Mouse (Mus musculus) left cerebral cortex, postnatal 14 days (tissue): ENCODE results near the gene 1190002N15Rik. TPM values are rescaled to one million over a fixed set of nuclear protein-coding genes. Genes with fewer than 3 reads are reported as not detected.
A peak's percentile ranks its signal among the peaks of the same experiment; 100 is the strongest.

ENCODE experiments used
- DNase-seq, 2 experiments: peaks; one replicate each; pipeline ENCODE4 v3.0.0; 2021 to 2022; ENCODE audit warnings: low spot score in 2 of 2, mixed read lengths in 1 of 2
- intact Hi-C: fragments of 180-260 bp; cut with DNase I; formaldehyde crosslinking; loops from one replicate; pipeline ENCODE4 v1.15.1; 2025
- total RNA-seq, 2 experiments: library from RNA; stranded (reverse); gene quantifications; 2 replicates each; pipeline ENCODE4 v1.2.3; 2021

1190002N15Rik gene
- total RNA-seq, 2 experiments from 2014 or later = 36.8 to 41.3 TPM

- peak in 1 of 2 experiments; percentile 15 for DNase-seq
Measured at GRCm38 (mm10) chr9:94534795-94535194, 3.1 kb downstream of the 1190002N15Rik start.

GRCm38 (mm10) chr9:94534226-94534625, 3.7 kb downstream of the 1190002N15Rik start:
- intact Hi-C loops = loop anchor here (10.0 kb wide), 1 partner anchor 539 kb away; no protein-coding TSS in a partner anchor
- DNase-seq = no peak

More at GRCm38 (mm10) chr9:94534795-94535194, 3.1 kb downstream of the 1190002N15Rik start:
- intact Hi-C loops = loop anchor here (10.0 kb wide), 1 partner anchor 540 kb away; no protein-coding TSS in a partner anchor

DNA sequence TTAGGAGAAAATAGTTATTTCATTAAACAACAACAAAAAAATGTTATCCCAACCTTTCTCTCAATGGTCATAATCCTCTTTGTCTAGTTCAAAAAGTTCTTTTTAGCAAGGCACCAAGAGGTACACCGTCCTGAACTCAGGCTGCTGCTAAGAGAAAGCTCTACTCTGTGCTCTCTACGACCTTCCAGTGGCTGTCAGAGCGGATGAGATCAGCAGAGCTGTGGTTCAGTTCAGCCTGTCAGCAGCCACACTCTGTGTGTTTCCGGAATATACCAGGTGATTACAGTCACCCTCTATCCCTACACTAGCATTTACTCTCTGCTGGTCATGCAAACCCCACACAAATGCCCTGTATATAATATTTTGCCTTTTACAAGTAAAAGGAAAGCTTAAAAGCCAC, 4.2 kb downstream of the 1190002N15Rik start:
- no peak for DNase-seq
- intact Hi-C loops = loop anchor here (10.0 kb wide), 1 partner anchor 539 kb away; no protein-coding TSS in a partner anchor

DNA sequence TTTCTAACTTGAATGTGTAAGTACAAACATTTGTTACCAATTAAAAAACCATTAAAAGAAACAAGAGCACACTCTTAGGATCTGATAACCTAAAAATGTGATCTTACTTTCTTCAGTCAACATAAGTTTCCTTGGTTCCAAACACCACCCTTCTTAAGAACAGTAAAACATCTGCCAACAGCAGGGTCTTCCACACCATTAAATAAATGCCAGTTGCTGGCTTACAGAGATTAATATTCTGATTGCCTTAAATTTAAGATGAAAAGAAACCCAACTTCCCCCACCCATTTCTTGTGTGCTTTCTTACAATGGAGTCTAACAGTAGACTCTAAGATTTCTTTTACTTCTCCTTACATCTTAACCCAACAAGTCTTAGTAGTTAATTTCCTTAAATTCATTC, 7.9 kb downstream of the 1190002N15Rik start:
- intact Hi-C loops = loop anchor here (10.0 kb wide), 1 partner anchor 535 kb away; no protein-coding TSS in a partner anchor
- DNase-seq = no peak

DNA sequence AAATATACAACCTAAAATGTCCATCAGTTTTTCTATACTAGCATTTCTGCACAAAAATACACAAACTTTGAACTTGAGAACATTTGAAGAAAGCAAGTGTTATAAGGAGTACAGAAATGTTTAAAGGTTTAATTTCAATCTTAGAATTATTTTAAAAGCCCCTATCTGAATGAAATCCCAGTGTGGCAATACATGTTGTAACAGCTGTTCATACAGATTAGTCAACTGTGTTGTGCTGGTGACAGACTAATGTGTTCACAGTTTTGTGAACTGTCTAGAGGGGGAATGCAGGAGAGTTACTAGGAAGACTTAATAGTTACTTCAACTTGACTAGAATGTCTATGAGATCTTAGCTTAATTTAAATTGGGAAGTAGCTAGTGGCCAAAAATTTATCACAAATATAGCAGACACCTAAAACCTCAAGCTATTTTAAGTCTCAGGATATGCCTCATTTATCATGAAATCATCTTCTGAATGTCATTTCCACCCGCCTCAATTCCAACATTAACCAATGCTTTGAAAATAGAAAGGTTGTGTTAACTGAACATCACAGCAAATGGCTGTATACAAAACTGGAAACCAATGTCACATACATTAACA, 8.6 kb downstream of the 1190002N15Rik start:
- DNase-seq = no peak
- intact Hi-C loops = no loop called here

DNA sequence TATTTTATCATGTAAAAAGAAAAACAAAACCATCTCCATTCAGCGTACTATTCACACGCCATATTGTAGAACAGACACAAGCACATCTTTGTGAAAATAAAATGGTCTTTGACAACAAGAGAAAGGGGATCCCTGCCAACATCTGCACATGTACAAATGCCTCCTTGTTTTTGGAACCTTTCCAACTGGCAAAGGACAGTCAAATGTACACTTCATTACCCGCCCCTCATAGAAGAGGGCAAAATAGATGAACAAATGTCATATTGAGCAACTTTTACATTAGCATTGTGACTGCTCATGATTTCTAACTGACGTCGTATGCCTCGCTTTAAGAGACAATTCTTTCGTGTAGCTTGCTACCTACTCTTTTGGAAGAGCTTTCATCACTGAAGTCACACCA, 11.4 kb downstream of the 1190002N15Rik start:
- intact Hi-C loops = no loop called here
- DNase-seq = no peak

GRCm38 (mm10) chr9:94512246-94512645, 25.6 kb downstream of the 1190002N15Rik start:
- intact Hi-C loops = no loop called here
- DNase-seq = no peak

DNA sequence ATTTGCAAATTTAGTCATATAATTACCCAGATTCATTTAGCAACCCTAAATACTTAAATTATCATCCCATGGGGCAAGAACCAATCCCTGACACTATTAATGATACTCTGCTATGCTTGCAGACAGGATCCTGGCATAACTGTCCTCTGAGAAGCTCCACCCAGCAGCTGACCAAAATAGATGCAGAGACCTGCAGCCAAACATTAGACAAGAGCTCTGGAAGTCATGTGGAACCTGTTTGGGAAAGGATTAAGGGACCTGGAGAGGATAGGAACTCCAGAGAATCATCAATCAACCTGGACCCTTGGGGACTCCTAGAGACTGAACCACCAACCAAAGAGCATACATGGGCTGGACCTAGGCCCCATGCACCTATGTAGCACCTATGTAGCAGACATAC, 26.7 kb downstream of the 1190002N15Rik start:
- no peak for DNase-seq
- intact Hi-C loops = no loop called here

DNA sequence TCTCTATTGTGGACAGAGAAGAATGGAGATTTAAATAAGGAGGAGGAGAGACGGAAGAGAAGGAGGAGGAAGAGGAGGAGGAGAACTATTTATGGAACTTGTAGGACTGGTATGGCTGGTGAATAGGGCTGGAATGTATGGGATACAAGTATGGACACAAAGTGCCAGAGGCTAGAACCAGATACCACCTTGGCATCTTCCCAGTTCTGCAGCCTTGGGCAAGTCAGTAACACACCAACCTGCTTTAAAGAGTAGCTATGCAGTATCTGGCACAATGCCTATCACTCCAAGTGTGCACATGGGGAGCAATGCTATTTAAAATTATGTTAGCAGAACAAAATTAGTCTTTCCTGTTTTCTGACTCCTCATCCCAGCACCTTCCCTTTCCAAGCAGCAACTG, 30.9 kb downstream of the 1190002N15Rik start:
- intact Hi-C loops = no loop called here
- no peak for DNase-seq

DNA sequence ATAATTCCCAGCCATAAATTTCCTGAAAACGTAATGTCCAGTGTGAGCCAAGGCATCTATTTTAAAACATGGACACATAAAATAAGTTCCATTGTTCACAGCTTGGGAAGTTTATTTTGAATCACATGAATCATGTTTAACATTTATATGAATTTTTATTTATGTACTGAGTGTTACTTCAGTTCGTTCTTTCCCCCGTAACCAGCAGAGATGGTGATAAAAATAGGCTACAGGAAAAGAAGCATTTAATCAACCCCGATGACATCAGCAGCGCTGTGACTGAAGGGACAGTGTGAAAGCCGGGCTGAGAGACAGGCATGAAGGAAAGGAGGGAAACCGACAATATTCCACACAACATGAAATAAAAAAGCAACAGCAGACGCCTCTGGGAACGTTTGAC, 46.4 kb downstream of the 1190002N15Rik start:
- DNase-seq = peak; percentile 23 to 53
- intact Hi-C loops = no loop called here

DNA sequence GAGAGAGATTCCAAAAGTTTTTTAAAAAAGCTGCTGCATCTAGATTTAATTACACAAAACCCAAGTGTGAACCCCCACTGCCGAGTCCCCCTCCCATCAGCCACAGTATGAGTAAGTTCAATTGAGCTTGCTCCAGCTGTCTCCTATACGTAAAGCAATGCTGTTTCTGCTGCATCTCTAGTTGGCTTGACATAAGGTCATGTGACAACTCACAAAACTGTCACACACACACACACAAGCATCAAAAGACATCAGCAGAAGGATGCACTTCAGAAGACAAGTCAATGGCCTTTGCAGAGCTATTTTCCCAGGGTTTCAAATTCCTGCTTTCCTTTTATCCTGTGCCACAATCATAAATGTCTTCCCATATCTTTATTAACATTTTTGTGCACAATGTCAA, 49.9 kb downstream of the 1190002N15Rik start:
- intact Hi-C loops = no loop called here
- no peak for DNase-seq

- no peak for DNase-seq
- intact Hi-C loops = no loop called here
Measured at GRCm38 (mm10) chr9:94483291-94483879, 54.5 kb downstream of the 1190002N15Rik start.

GRCm38 (mm10) chr9:94482215-94482975, 55.5 kb downstream of the 1190002N15Rik start:
- intact Hi-C loops = no loop called here
- peak; percentile 54 to 57 for DNase-seq

GRCm38 (mm10) chr9:94481057-94481456, 56.8 kb downstream of the 1190002N15Rik start:
- intact Hi-C loops = no loop called here
- no peak for DNase-seq

DNA sequence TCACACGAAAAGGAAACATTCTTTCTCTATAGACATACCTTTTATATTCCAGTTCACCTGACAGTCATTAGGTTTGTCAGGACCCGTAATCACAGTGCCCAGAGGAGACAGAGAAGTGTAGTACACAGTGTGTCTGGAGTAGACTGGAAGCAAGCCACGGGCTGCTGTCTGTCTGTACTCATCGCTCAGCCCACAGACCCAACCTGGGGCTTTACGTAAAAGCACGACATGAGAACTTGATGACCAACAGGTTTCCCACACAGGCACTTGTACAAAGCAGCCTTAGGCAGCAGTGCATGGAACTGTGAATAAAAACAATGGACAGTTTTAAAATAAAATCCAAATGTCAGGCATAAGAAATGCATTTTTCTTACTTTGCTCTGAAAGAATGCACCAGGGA, 58.5 kb downstream of the 1190002N15Rik start:
- intact Hi-C loops = no loop called here
- no peak for DNase-seq

- no peak for DNase-seq
- intact Hi-C loops = no loop called here
Measured at GRCm38 (mm10) chr9:94478954-94479353, 58.9 kb downstream of the 1190002N15Rik start.

- intact Hi-C loops = no loop called here
Measured at GRCm38 (mm10) chr9:94475973-94476372, 61.9 kb downstream of the 1190002N15Rik start.

GRCm38 (mm10) chr9:94473898-94474297, 64.0 kb downstream of the 1190002N15Rik start:
- intact Hi-C loops = no loop called here
- no peak for DNase-seq

More at GRCm38 (mm10) chr9:94475973-94476372, 61.9 kb downstream of the 1190002N15Rik start:
- no peak for DNase-seq

- DNase-seq = no peak
- intact Hi-C loops = no loop called here
Measured at GRCm38 (mm10) chr9:94472963-94473582, 64.8 kb downstream of the 1190002N15Rik start.

GRCm38 (mm10) chr9:94471485-94471884, 66.4 kb downstream of the 1190002N15Rik start:
- intact Hi-C loops = no loop called here
- DNase-seq = no peak
